Mouse (Mus musculus): Measurements from ENCODE around the gene Crnkl1.

- TF ChIP-seq ZC3H11A (IDR thresholded peaks at IDR 0.05; ENCODE audit: borderline replicate concordance, low read depth, low read length): no peak
- no peak for TF ChIP-seq ZNF384 (IDR thresholded peaks at IDR 0.05; ENCODE audit: low read depth, low read length)
- TF ChIP-seq MAFK (IDR thresholded peaks at IDR 0.05; ENCODE audit: insufficient read depth, low read depth, low read length): no peak
- TF ChIP-seq HCFC1 (IDR thresholded peaks at IDR 0.05; ENCODE audit: borderline replicate concordance, insufficient read depth, low read length): no peak
Observed at GRCm38 (mm10) chr2:145871308-145871707, 63.5 kb downstream of the Crnkl1 start.

All from ES-E14 (cell line).